Mouse (Mus musculus) ES-E14 (cell line): ENCODE results near the gene Slc44a1.

ENCODE experiments used
- CHD2 ChIP-seq: IDR thresholded peaks from 2 replicates; pipeline ENCODE4 v1.6.1; 2014; ENCODE audit warnings: mild to moderate bottlenecking, low read depth, low read length, inconsistent platforms
- HCFC1 ChIP-seq: IDR thresholded peaks from 2 replicates; pipeline ENCODE4 v1.6.1; 2012; ENCODE audit warnings: low read length, inconsistent platforms, borderline replicate concordance; ENCODE audit not compliant: insufficient read depth
- ZC3H11A ChIP-seq: IDR thresholded peaks from 2 replicates; pipeline ENCODE4 v1.6.1; 2012; ENCODE audit warnings: low read depth, mild to moderate bottlenecking, inconsistent platforms, low read length, borderline replicate concordance
- ZNF384 ChIP-seq: IDR thresholded peaks from 2 replicates; pipeline ENCODE4 v1.6.1; 2012; ENCODE audit warnings: low read depth, low read length, inconsistent platforms

DNA sequence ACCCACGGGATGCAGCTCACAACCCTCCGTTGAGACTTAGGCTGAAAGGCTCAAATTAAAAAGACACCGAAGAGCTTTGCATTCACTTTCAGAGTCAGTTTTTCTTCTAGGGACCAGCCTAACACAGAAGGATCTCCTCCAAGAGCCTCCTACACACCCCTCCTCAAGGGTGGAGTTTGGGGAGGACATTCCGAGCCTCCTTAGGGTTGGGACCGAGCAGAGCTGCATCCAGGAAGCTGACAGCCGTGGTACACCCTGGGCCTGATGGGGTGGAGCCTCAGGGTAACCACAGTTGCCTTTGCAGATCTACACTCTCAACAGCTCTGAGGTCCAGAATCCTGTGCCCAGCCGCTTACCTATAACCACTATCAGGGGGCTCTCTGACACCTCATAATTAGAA lies 23.3 kb upstream of the Slc44a1 start:
- TF ChIP-seq CHD2 = no peak
- TF ChIP-seq HCFC1 = no peak
- no peak for TF ChIP-seq ZC3H11A
- no peak for TF ChIP-seq ZNF384
